Mouse (Mus musculus): ENCODE measurements around the gene Grpel1.

GRCm38 (mm10) chr5:36436858-36437257, 27.9 kb upstream of the Grpel1 start:
- no peak for TF ChIP-seq CHD2 (IDR thresholded peaks at IDR 0.05; ENCODE audit: low read depth, low read length)
- no peak for TF ChIP-seq ZNF384 (IDR thresholded peaks at IDR 0.05; ENCODE audit: low read depth, low read length)
- no peak for TF ChIP-seq MAFK (IDR thresholded peaks at IDR 0.05; ENCODE audit: insufficient read depth, low read depth, low read length)
- TF ChIP-seq HCFC1 (IDR thresholded peaks at IDR 0.05; ENCODE audit: borderline replicate concordance, insufficient read depth, low read length) = no peak
- no peak for TF ChIP-seq ZC3H11A (IDR thresholded peaks at IDR 0.05; ENCODE audit: borderline replicate concordance, low read depth, low read length)
